Mouse (Mus musculus) midbrain, embryonic 12.5 days (tissue): ENCODE results near the gene Fam189a1. TPM values are rescaled to one million over a fixed set of nuclear protein-coding genes. Genes with fewer than 3 reads are reported as not detected.

Source experiments
- ATAC-seq: fragments of 200-750 bp; cut with Nextera tagmentation; 2 replicates; pipeline ENCODE4 v1.8.0; 2017; ENCODE audit warnings: low read depth, moderate TSS enrichment, moderate library complexity; ENCODE audit not compliant: low FRiP score
- H3K27ac ChIP-seq: fragments of 300-500 bp; sonication (generic); replicated peaks from 2 replicates; pipeline ENCODE4 v1.5.1; 2016; ENCODE audit warnings: mild to moderate bottlenecking
- H3K27me3 ChIP-seq: fragments of 300-500 bp; sonication (generic); 2 replicates; pipeline ENCODE4 v1.6.1; 2016; ENCODE audit warnings: mild to moderate bottlenecking
- H3K36me3 ChIP-seq: fragments of 300-500 bp; sonication (generic); 2 replicates; pipeline ENCODE4 v1.6.1; 2016
- H3K4me1 ChIP-seq: fragments of 300-500 bp; sonication (generic); 2 replicates; pipeline ENCODE4 v1.6.1; 2016
- H3K4me2 ChIP-seq: fragments of 300-500 bp; sonication (generic); replicated peaks from 2 replicates; pipeline ENCODE4 v1.6.1; 2016; ENCODE audit warnings: mild to moderate bottlenecking, moderate library complexity
- H3K4me3 ChIP-seq: fragments of 300-500 bp; sonication (generic); 2 replicates; pipeline ENCODE4 v1.5.1; 2016; ENCODE audit warnings: mild to moderate bottlenecking
- H3K9ac ChIP-seq: fragments of 300-500 bp; sonication (generic); replicated peaks from 2 replicates; pipeline ENCODE4 v1.6.1; 2016; ENCODE audit warnings: mild to moderate bottlenecking, moderate library complexity
- H3K9me3 ChIP-seq: fragments of 300-500 bp; sonication (generic); 2 replicates; pipeline ENCODE4 v1.6.1; 2016; ENCODE audit warnings: mild to moderate bottlenecking
- WGBS: fragments of 180-500 bp; shearing (Covaris S2); methylation state at CpG from one replicate; pipeline ENCODE4 v1.1.7; 2016; 5-methylcytosine and 5-hydroxymethylcytosine counted together
- polyA plus RNA-seq: library from polyadenylated mRNA; unstranded; fragments of >200 nt; fragmentation: Nextera tagmentation; extraction: Ambion mirVana; gene quantifications from 2 replicates; pipeline ENCODE4 v1.2.1, GENCODE M21; 2016

The Fam189a1 gene
- polyA plus RNA-seq, 1 experiment from 2014 or later: 4.4 TPM

- no peak overlapping the region for H3K9ac ChIP-seq
- no peak overlapping the region for H3K4me2 ChIP-seq
- no peak overlapping the region for H3K4me3 ChIP-seq
- no peaks in the 10 kb centered on the region for H3K36me3 ChIP-seq
- WGBS: 55% methylated on average over 2 of the region's 2 CpGs
- H3K9me3 ChIP-seq: 0 out of 2 replicates have a peak, but pooled peaks cover 6% of the 10 kb centered on the region
- ATAC-seq: no peak
- peaks cover 17% of the 10 kb centered on the region for H3K4me1 ChIP-seq
- no peak overlapping the region for H3K27ac ChIP-seq
- no peaks in the 10 kb centered on the region for H3K27me3 ChIP-seq
Observed at GRCm38 (mm10) chr7:65021298-65021697, 135.1 kb downstream of the Fam189a1 start.

DNA sequence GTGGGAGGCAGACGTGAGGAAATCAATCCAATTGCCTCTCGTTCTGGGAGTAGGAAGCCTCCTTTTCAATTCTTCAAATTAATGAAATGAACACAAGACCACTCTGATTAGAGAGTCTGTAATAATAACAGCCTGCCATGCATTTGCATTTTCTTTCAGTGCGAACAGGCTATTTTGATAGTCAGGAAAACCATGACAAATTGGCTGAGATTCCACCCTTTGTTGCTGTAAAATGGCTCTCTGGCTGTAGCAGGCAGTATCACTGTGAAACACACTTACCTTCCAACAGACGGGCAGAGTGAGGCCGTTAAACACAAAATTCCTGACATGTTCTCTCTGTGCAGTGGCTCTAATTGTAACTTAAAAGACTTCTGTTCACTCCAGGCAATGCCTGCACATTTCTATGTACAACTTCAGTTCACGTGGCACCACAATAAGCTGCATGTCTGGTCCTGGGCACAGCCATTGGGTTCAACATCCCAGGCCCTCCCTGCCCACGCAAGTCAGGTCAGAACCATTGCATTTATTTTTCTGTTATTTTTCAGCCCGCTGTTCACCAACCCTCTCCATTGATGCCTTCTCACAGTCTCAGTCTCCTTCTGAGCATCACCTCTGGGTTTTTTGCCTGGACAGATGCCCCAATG lies 138.2 kb downstream of the Fam189a1 start:
- H3K4me2 ChIP-seq: no peak overlapping the region; the same call in 1 of the 2 replicates
- WGBS: 42% methylated on average over 8 of the region's 8 CpGs
- no peaks in the 10 kb centered on the region for H3K9me3 ChIP-seq
- no peaks in the 10 kb centered on the region for H3K27me3 ChIP-seq
- H3K27ac ChIP-seq: peak overlapping the region; percentile 60
- peaks cover 17% of the 10 kb centered on the region for H3K4me1 ChIP-seq
- H3K4me3 ChIP-seq: no peak overlapping the region
- H3K36me3 ChIP-seq: no peaks in the 10 kb centered on the region
- no peak overlapping the region for H3K9ac ChIP-seq
- ATAC-seq: peak; percentile 82

GRCm38 (mm10) chr7:65017348-65017747 lies 139.0 kb downstream of the Fam189a1 start:
- WGBS: 74% methylated on average over 5 of the region's 5 CpGs
- H3K4me1 ChIP-seq: peaks cover 17% of the 10 kb centered on the region
- H3K4me3 ChIP-seq: no peak overlapping the region
- no peaks in the 10 kb centered on the region for H3K9me3 ChIP-seq
- no peak overlapping the region for H3K27ac ChIP-seq
- no peaks in the 10 kb centered on the region for H3K36me3 ChIP-seq
- no peak overlapping the region for H3K4me2 ChIP-seq
- no peak overlapping the region for H3K9ac ChIP-seq
- ATAC-seq: no peak
- H3K27me3 ChIP-seq: no peaks in the 10 kb centered on the region

DNA sequence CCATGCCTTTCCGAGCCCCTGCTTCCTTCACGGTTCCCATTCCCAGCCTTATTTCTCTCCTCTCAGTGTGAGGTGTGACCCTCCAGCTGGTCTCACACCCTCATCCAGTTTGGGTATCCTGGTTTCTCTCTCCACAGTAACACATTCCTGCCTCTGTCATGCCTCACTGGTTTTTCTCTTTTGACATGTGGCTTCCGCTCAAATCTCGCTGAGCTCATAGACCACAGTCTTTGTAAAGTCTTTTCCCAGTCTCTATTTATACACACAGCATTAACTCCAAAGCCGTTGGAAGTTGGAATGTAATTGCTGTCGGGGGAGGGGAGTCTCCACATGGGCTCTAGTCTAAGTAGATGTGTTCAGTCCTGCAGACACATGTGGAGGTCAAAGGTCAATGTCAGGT lies 145.2 kb downstream of the Fam189a1 start:
- Histone ChIP-seq H3K4me3 (no peak overlapping the region), H3K9me3 (no peaks in the 10 kb centered on the region), H3K27ac (no peak overlapping the region), H3K9ac (no peak overlapping the region), H3K4me1 (peaks cover 5% of the 10 kb centered on the region; the same call in 1 of the 2 replicates), H3K36me3 (no peaks in the 10 kb centered on the region), H3K4me2 (no peak overlapping the region), H3K27me3 (no peaks in the 10 kb centered on the region)
- 34% methylated on average over 6 of the region's 6 CpGs for WGBS
- ATAC-seq: 0 out of 2 replicates have a peak, but pooled peaks have one; percentile 44

- WGBS: 42% methylated on average over 6 of the region's 6 CpGs
- Histone ChIP-seq H3K9me3 (no peaks in the 10 kb centered on the region), H3K9ac (no peak overlapping the region), H3K27ac (no peak overlapping the region), H3K4me1 (peaks cover 5% of the 10 kb centered on the region; the same call in 1 of the 2 replicates), H3K4me2 (no peak overlapping the region), H3K4me3 (no peak overlapping the region), H3K27me3 (no peaks in the 10 kb centered on the region), H3K36me3 (no peaks in the 10 kb centered on the region)
- no peak for ATAC-seq
Observed at GRCm38 (mm10) chr7:65010275-65010674, 146.1 kb downstream of the Fam189a1 start.

DNA sequence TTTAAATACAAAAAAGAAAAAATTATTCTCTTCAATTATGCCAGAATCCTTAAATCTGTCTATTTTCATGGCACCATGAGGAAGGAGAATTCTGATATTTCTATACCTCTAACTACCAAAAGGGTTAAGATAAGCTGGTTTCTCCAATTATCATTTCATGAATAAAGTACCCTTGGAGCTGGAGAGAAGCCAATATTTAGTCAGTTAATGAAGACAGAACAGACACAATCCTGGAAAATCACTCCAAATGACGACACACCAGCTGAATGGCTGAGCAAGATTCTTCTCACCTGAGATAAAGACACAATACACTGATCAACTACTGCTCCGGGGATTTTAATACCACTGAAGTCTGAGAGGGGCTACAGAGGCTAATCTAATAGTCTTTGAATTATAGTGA lies 150.6 kb downstream of the Fam189a1 start:
- 73% methylated on average over 2 of the region's 2 CpGs for WGBS

DNA sequence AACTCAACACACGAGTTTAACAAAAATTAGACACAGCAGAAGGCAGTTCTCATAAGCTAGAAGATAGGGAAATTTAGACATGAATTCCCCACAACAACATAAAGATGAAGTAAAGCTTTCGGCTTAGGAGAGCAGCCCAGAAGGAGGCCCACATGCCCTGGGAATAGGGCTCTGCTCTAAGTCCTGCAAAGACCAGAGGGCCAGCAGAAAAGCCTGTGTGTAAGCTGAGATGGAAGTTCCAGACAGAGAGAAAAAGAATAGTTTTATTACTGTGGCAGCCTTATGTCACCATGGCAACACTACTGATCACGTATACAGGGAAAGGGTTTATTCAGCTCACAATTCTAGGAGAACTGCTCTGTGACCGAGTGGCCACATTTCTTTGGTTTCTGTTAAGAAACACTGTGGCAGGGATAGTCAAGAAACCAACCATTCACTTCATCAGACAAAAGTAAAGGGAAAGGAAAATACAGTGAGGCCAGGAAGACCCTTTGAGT lies 156.6 kb downstream of the Fam189a1 start:
- H3K27ac ChIP-seq: no peak overlapping the region
- H3K36me3 ChIP-seq: no peaks in the 10 kb centered on the region
- no peaks in the 10 kb centered on the region for H3K27me3 ChIP-seq
- no peak overlapping the region for H3K4me3 ChIP-seq
- no peak overlapping the region for H3K4me2 ChIP-seq
- no peaks in the 10 kb centered on the region for H3K9me3 ChIP-seq
- H3K4me1 ChIP-seq: 0 out of 2 replicates have a peak, but pooled peaks cover 4% of the 10 kb centered on the region
- no peak for ATAC-seq
- no peak overlapping the region for H3K9ac ChIP-seq
- whole genome bisulfite sequencing: 50% methylated on average over 4 of the region's 4 CpGs

More for the DNA sequence above, 150.6 kb downstream of the Fam189a1 start:
- Histone ChIP-seq H3K9me3 (no peaks in the 10 kb centered on the region), H3K27me3 (no peaks in the 10 kb centered on the region), H3K4me1 (no peaks in the 10 kb centered on the region; the same call in 1 of the 2 replicates), H3K4me3 (no peak overlapping the region), H3K27ac (no peak overlapping the region), H3K9ac (no peak overlapping the region), H3K36me3 (no peaks in the 10 kb centered on the region), H3K4me2 (no peak overlapping the region)
- ATAC-seq: no peak

DNA sequence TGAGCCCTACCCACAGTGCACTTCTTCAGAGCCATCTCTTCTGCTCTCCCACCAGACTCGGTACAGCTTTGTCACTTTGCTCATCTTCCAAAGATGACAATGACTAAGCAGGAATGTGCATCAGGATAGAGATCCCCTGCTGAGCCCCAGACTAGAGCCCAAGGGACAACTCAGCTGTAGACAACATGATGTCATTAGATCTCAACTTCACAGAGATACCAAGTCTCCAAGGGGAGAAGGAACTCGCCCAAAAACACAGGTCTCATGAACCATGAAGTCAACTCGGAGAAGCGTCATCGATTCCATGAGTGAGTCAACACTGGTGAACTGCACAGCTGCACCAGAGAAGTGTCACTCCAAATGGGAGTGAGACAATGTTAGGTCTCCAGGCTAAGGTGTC lies 158.6 kb downstream of the Fam189a1 start:
- Histone ChIP-seq H3K4me2 (no peak overlapping the region), H3K9me3 (no peaks in the 10 kb centered on the region), H3K9ac (no peak overlapping the region), H3K4me3 (no peak overlapping the region), H3K27ac (no peak overlapping the region), H3K27me3 (no peaks in the 10 kb centered on the region), H3K36me3 (no peaks in the 10 kb centered on the region), H3K4me1 (0 out of 2 replicates have a peak, but pooled peaks cover 4% of the 10 kb centered on the region)
- no peak for ATAC-seq
- WGBS: 93% methylated on average over 5 of the region's 5 CpGs

DNA sequence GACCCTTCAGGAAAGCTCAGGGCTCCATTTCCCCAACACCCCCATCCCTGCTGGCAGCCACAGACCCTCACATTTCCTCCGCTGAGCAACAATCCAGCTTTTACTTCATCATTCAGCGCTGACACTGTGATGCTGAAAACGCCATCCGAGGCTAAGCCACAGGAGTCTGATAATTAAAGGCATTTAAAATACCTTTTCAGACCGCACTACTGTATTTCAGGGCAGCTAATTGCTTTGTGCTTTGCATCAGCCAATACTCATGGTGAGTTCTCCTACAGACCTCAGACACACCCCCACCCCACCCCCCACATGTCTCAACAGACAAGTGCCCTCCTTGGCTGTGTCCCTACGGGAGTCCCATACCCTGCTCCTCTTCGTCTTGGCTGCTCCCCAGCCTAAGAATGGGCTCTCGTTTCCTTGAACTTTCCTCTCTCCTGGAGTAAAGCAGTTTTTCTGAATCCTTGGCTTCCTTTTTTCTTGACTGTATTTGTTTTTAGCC lies 160.4 kb downstream of the Fam189a1 start:
- Histone ChIP-seq H3K9me3 (no peaks in the 10 kb centered on the region), H3K27ac (no peak overlapping the region), H3K4me1 (0 out of 2 replicates have a peak, but pooled peaks cover 4% of the 10 kb centered on the region), H3K4me3 (no peak overlapping the region), H3K9ac (no peak overlapping the region), H3K36me3 (no peaks in the 10 kb centered on the region), H3K27me3 (no peaks in the 10 kb centered on the region), H3K4me2 (no peak overlapping the region)
- no peak for ATAC-seq
- WGBS: 61% methylated on average over 8 of the region's 8 CpGs

DNA sequence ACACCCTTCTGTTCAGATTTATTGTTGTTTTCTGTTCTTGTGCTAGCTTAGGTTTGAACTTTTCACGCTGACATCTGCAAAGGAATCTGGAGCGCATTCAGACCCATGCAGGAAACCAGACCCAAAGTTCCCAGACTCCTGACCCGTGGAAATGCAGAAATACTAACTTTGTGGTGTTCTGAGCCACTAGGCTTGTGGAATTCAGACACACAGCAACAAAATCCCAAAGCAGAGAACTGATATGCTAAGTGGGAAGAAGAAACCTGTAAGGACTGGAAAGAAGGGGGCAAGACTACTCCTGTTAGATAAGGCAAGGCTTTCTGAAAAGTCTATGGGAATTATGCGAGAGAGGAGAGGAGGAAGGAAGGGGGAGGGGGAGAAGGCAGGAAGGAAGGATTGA lies 167.0 kb downstream of the Fam189a1 start:
- Histone ChIP-seq H3K27ac (no peak overlapping the region), H3K27me3 (no peaks in the 10 kb centered on the region), H3K4me3 (no peak overlapping the region), H3K36me3 (no peaks in the 10 kb centered on the region), H3K4me2 (no peak overlapping the region), H3K4me1 (no peaks in the 10 kb centered on the region), H3K9ac (no peak overlapping the region), H3K9me3 (no peaks in the 10 kb centered on the region)
- 84% methylated on average over 4 of the region's 4 CpGs for WGBS
- no peak for ATAC-seq

DNA sequence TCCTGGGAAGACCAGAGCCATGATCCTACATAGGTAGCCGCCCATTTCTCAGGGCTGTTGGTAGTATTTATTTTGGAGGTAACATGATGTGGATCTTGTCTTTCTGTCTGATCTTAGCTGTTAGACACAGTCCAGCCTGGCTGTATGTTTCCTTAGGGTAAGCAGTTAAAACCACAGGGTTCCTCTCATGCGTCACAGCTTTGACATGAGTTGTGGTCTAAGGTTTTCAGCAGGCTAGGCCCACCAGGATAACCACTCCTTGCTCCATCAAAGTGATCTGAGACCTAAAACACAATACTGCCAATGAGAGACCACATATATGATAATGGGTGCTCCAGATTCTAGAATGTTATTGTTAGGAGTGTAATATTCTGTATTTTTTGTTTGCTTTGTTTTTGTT lies 168.4 kb downstream of the Fam189a1 start:
- H3K27ac ChIP-seq: no peak overlapping the region
- no peaks in the 10 kb centered on the region for H3K27me3 ChIP-seq
- 90% methylated on average over 2 of the region's 2 CpGs for WGBS
- no peak overlapping the region for H3K9ac ChIP-seq
- no peaks in the 10 kb centered on the region for H3K9me3 ChIP-seq
- H3K36me3 ChIP-seq: no peaks in the 10 kb centered on the region
- no peak overlapping the region for H3K4me3 ChIP-seq
- no peaks in the 10 kb centered on the region for H3K4me1 ChIP-seq
- H3K4me2 ChIP-seq: no peak overlapping the region
- no peak for ATAC-seq

GRCm38 (mm10) chr7:64984468-64985120 lies 171.8 kb downstream of the Fam189a1 start:
- Histone ChIP-seq H3K27ac (no peak overlapping the region), H3K9me3 (no peaks in the 10 kb centered on the region), H3K4me3 (no peak overlapping the region), H3K4me2 (no peak overlapping the region), H3K36me3 (no peaks in the 10 kb centered on the region), H3K9ac (no peak overlapping the region), H3K4me1 (no peaks in the 10 kb centered on the region), H3K27me3 (no peaks in the 10 kb centered on the region)
- 93% methylated on average over 22 of the region's 22 CpGs for WGBS
- ATAC-seq: no peak
